Mouse (Mus musculus): ENCODE measurements at regions not wholly inside any gene's neighbourhood (a gene's known extent, or its start where the extent isn't known, plus 50 kb on each side); places are given as distances from the start of the nearest gene placed in this dataset.

DNA sequence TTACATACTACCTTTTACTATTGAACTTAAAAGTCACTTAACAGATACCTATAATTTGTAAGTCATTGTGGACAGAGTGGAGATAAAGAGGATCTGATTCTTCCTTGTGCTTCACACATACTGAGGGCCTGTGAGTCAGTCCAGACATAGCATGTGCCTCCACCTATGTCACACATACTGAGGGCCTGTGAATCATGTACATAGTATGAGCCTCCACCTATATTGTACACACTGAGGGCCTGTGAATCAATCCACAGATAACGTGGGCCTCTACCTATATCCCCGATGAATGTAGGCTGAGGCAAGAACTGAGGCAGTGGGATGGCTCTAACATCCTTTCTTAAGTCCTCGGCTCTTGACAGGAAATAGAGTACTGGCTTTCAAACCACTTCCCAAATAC lies 505.2 kb upstream of the Camk1g start:
- Histone ChIP-seq H3K9ac (no peak overlapping the region), H3K36me3 (no peaks in the 10 kb centered on the region), H3K4me1 (no peaks in the 10 kb centered on the region), H3K27ac (no peak overlapping the region), H3K9me3 (no peaks in the 10 kb centered on the region), H3K4me3 (no peak overlapping the region), H3K27me3 (no peaks in the 10 kb centered on the region), H3K4me2 (replicated peaks) (no peak overlapping the region)
- ATAC-seq (ENCODE audit: insufficient number of reproducible peaks, insufficient read depth, low FRiP score, low TSS enrichment) = no peak
- 89% methylated on average over 3 of the region's 3 CpGs for WGBS

DNA sequence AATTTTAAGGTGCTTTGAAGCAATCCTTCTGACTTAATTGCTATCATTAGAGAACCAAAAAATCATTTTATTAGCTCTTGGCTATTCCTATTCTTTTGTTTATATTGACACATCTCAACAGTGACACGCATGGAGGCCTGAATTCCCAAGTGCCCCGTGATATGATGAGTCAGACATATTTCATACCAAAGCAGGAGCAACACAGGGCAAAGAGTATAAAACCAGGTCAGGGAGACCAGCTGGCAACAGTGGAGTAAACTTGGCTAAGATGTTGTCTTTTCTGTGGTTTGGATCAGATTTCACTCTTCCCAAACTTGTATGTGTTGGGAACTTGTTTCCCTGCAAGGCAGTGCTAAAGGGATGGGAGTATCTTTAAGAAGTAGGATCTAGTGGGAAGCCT lies 500.6 kb upstream of the Camk1g start:
- H3K27me3 ChIP-seq = no peaks in the 10 kb centered on the region
- H3K9me3 ChIP-seq = no peaks in the 10 kb centered on the region
- ATAC-seq (ENCODE audit: insufficient number of reproducible peaks, insufficient read depth, low FRiP score, low TSS enrichment) = no peak
- H3K4me2 ChIP-seq (replicated peaks) = no peak overlapping the region
- no peaks in the 10 kb centered on the region for H3K4me1 ChIP-seq
- 64% methylated on average over 2 of the region's 2 CpGs for WGBS
- H3K36me3 ChIP-seq = no peaks in the 10 kb centered on the region
- H3K9ac ChIP-seq = no peak overlapping the region
- H3K4me3 ChIP-seq = no peak overlapping the region
- H3K27ac ChIP-seq = no peak overlapping the region

DNA sequence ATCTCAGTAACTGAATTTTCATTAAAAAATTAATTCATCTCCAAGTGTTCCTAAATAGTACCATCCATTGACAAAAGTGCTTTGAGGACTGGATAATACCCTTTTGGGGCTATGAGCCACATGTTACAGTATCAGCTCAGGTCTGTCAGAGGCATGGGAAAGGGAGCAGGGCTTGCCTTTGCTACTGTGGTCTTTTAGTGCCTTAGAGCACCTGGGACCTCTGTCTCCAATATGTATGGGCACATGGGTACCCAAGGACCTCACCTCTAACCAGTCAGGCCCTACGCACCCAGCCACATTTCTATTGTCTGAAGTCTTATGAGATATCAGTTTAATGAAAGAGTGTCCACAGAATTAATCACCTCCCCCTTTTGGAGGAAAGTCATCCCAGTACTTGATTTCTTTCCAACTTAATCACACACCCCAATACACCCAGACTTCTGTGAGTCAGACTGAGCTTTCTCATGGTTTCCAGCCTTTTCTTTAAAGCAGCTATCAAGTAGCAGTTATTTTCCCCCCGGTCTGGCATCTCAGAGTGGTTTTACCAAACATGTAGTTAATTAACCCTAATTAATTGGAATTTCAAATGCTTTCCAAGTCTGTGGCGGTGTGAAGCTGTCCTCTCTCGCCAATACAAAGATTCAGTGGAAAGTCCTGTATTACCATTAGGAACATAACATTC lies 498.7 kb upstream of the Camk1g start:
- Histone ChIP-seq H3K27ac (no peak overlapping the region), H3K36me3 (no peaks in the 10 kb centered on the region), H3K9ac (no peak overlapping the region), H3K27me3 (no peaks in the 10 kb centered on the region), H3K9me3 (no peaks in the 10 kb centered on the region), H3K4me3 (no peak overlapping the region), H3K4me2 (replicated peaks) (no peak overlapping the region), H3K4me1 (no peaks in the 10 kb centered on the region)
- 62% methylated on average over 4 of the region's 4 CpGs for WGBS
- no peak for ATAC-seq (ENCODE audit: insufficient number of reproducible peaks, insufficient read depth, low FRiP score, low TSS enrichment)

DNA sequence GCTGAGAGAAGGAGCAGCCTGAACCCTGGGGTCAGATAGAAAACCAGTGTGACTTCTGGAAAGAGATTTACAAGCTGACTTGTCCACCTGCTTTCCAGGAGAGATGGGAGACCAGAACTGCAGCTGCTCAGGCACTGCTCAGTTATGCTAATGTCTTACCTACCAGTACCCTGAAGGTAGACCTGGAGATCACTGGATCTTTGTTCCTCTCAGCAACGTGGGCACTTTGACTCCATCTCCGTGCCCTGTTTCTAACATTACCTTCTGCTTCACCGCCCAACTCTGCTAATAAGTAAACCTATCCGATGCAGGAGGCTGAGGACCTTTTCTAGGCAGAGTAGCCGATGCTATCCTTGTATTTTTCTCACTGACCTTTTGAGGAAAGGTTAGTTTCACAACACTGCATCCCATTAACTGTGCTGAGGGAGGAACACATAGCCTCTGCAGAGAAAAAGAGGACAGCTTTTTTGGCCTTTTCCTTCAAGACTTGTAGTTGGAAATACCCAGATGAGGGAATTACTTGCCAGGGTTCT lies 490.7 kb upstream of the Camk1g start:
- no peak for ATAC-seq (ENCODE audit: insufficient number of reproducible peaks, insufficient read depth, low FRiP score, low TSS enrichment)
- Histone ChIP-seq H3K4me1 (0 out of 2 replicates have a peak, but pooled peaks cover 6% of the 10 kb centered on the region), H3K27me3 (no peaks in the 10 kb centered on the region), H3K27ac (no peak overlapping the region), H3K4me3 (no peak overlapping the region), H3K9ac (no peak overlapping the region), H3K4me2 (replicated peaks) (no peak overlapping the region), H3K36me3 (no peaks in the 10 kb centered on the region), H3K9me3 (no peaks in the 10 kb centered on the region)
- 60% methylated on average over 5 of the region's 5 CpGs for WGBS

DNA sequence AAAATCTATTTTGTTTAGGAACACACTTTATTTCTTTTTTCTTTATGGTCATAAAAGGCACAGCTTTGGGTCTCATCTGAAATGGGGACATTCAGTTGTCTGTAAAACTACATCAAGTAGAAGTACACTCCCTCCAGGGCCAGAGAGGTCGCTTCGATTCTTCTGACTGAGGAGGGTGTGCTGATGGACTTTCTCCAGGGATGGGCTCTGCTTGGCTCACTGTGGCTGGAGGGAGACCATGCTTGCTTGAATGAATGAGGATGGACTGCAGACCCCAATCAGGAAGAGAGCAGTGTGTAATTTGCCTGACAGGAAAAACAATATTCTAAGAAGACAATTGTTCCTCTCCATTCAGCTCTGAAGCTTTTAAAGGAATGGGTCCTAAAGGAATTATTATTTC lies 490.3 kb upstream of the Camk1g start:
- H3K9ac ChIP-seq = no peak overlapping the region
- H3K27me3 ChIP-seq = no peaks in the 10 kb centered on the region
- no peak overlapping the region for H3K27ac ChIP-seq
- H3K9me3 ChIP-seq = no peaks in the 10 kb centered on the region
- no peak overlapping the region for H3K4me2 ChIP-seq (replicated peaks)
- ATAC-seq (ENCODE audit: insufficient number of reproducible peaks, insufficient read depth, low FRiP score, low TSS enrichment) = no peak
- 48% methylated on average over 2 of the region's 2 CpGs for WGBS
- H3K4me3 ChIP-seq = no peak overlapping the region
- no peaks in the 10 kb centered on the region for H3K36me3 ChIP-seq
- H3K4me1 ChIP-seq = 0 out of 2 replicates have a peak, but pooled peaks cover 6% of the 10 kb centered on the region

DNA sequence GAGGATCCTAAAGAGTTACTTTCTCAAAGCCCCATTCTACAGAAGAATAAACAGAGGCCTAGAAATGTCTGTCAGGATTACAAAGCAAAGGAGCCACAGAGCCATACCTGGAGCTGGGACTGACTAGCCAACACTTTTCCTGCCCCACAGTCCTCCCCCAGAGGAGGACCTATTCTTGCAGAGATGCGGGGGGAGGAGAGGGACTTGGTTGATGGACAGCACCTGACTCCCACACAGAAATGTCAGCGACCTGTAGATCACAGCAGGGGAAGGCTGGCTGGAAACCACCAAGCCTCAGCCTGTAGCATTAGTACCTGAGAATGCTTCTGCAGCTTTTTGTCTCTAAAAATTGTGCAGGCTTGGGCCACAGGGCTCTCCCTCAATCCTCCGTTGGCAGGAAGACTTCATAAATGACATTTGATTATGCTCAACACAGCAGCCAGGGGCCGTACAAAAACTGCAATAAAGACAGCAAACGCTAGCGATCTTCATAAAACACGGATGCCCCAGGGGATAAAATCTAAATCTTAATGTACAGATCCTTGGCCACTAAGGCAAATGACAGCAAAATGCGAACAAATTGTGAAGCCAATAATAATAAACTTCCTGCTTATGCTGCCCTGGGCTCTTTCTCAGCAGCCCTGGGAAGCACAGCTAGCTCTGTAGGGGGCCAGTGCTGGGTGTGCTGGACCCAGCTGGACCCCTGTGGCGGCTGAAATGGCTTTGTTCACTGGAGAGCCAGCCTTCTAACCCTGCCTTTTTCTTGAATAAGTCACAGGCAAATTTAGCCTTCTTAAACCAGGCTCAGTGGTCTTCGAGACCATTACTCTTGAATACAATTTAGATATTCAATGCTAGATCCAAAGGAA lies 489.4 kb upstream of the Camk1g start:
- WGBS = 38% methylated on average over 10 of the region's 10 CpGs
- H3K36me3 ChIP-seq = no peaks in the 10 kb centered on the region
- ATAC-seq (ENCODE audit: insufficient number of reproducible peaks, insufficient read depth, low FRiP score, low TSS enrichment) = no peak
- H3K9me3 ChIP-seq = no peaks in the 10 kb centered on the region
- H3K4me1 ChIP-seq = 0 out of 2 replicates have a peak, but pooled peaks cover 6% of the 10 kb centered on the region
- H3K4me3 ChIP-seq = no peak overlapping the region
- H3K27ac ChIP-seq = no peak overlapping the region
- H3K4me2 ChIP-seq (replicated peaks) = no peak overlapping the region
- H3K27me3 ChIP-seq = no peaks in the 10 kb centered on the region
- no peak overlapping the region for H3K9ac ChIP-seq

DNA sequence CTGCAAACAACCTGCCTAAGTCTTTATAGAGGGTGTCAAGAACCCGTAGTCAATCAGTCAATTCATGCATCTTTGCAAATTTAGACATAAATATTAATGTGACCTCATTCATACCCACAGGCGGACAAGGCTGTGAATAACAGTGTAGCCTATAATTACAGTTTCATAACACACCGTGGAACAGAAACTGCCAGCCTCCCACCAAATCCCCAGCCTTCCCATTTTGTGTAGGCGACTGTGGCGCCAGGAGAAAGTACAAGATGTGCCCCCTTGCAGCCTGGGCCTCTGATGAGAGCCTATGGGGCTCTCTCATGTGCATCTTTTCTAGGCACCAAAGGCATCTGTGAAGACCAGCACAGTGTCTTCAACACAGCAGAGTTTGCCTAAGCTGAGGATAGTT lies 477.8 kb upstream of the Camk1g start:
- no peaks in the 10 kb centered on the region for H3K36me3 ChIP-seq
- no peak overlapping the region for H3K9ac ChIP-seq
- no peak overlapping the region for H3K27ac ChIP-seq
- no peak overlapping the region for H3K4me3 ChIP-seq
- no peaks in the 10 kb centered on the region for H3K4me1 ChIP-seq
- no peak overlapping the region for H3K4me2 ChIP-seq (replicated peaks)
- WGBS = 84% methylated on average over 5 of the region's 5 CpGs
- ATAC-seq (ENCODE audit: insufficient number of reproducible peaks, insufficient read depth, low FRiP score, low TSS enrichment) = no peak
- no peaks in the 10 kb centered on the region for H3K27me3 ChIP-seq
- H3K9me3 ChIP-seq = no peaks in the 10 kb centered on the region

DNA sequence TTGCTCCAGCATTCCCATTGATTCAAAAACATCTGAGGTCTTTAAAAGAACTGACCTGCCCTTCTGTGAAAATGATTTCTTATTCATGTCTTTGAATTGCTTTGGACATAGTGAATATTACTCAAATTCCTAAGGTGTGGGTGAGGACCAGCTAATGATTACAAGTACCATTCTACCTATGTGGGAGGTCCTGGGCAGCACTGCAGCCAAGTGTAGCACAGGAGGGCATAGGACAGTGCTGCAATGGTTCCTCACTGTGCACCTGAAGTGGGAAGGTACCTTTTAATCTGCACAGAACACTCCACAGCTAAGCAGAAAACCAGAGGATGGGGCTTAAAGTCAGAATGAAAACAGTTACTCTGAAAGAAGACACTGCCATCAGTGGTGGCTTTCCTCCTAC lies 474.8 kb upstream of the Camk1g start:
- no peaks in the 10 kb centered on the region for H3K4me1 ChIP-seq
- no peaks in the 10 kb centered on the region for H3K36me3 ChIP-seq
- H3K4me2 ChIP-seq (replicated peaks) = no peak overlapping the region
- H3K27me3 ChIP-seq = no peaks in the 10 kb centered on the region
- no peak overlapping the region for H3K27ac ChIP-seq
- no peaks in the 10 kb centered on the region for H3K9me3 ChIP-seq
- H3K4me3 ChIP-seq = no peak overlapping the region
- ATAC-seq (ENCODE audit: insufficient number of reproducible peaks, insufficient read depth, low FRiP score, low TSS enrichment) = no peak
- H3K9ac ChIP-seq = no peak overlapping the region

DNA sequence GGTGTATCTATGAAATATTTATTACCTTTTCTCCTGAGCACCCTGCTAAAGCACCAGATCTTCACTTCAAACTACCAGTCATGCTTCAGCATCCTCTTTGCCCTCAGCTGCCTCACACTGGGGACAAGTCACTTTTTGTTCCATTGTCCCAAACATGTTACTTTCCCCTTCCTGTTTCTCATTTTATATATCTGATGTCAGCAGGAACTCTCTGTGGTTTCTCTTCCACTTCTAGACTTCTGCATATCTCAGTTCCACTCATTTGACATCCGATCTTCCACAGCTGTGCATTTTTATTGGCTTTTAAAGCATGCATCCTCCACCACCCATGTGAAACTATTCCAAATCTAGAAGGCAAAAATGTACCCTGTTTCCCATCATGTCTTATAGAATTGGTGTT lies 474.4 kb upstream of the Camk1g start:
- no peak overlapping the region for H3K4me2 ChIP-seq (replicated peaks)
- no peaks in the 10 kb centered on the region for H3K27me3 ChIP-seq
- ATAC-seq (ENCODE audit: insufficient number of reproducible peaks, insufficient read depth, low FRiP score, low TSS enrichment) = no peak
- H3K9ac ChIP-seq = no peak overlapping the region
- H3K4me3 ChIP-seq = no peak overlapping the region
- H3K36me3 ChIP-seq = no peaks in the 10 kb centered on the region
- no peak overlapping the region for H3K27ac ChIP-seq
- no peaks in the 10 kb centered on the region for H3K4me1 ChIP-seq
- H3K9me3 ChIP-seq = no peaks in the 10 kb centered on the region
- WGBS = 51% methylated on average over 1 of the region's 1 CpGs

DNA sequence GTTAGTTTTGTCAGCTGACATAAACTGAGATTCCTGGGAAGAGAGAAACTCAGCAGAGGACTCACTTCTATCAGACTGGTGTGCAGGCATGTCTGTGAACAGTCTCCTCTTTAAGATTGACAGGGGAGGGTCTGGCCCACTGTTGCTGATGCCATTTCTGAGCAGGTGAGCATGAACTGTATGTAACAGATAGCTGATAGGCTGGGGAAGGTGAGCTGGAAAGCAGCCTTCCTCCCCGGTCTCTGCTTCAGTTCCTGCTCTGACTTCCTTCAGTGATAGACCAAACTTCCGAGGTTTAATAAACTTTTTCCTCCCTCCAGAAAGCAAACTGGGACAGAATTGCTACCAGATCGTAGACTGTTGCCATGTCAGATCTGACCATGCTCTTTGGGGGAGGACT lies 430.9 kb upstream of the Camk1g start:
- H3K36me3 ChIP-seq = no peaks in the 10 kb centered on the region
- H3K4me3 ChIP-seq = no peak overlapping the region
- H3K27me3 ChIP-seq = no peaks in the 10 kb centered on the region
- no peak overlapping the region for H3K27ac ChIP-seq
- H3K9me3 ChIP-seq = no peaks in the 10 kb centered on the region
- 69% methylated on average over 3 of the region's 3 CpGs for WGBS
- H3K4me2 ChIP-seq (replicated peaks) = no peak overlapping the region
- no peak overlapping the region for H3K9ac ChIP-seq
- no peak for ATAC-seq (ENCODE audit: insufficient number of reproducible peaks, insufficient read depth, low FRiP score, low TSS enrichment)
- H3K4me1 ChIP-seq = no peaks in the 10 kb centered on the region

DNA sequence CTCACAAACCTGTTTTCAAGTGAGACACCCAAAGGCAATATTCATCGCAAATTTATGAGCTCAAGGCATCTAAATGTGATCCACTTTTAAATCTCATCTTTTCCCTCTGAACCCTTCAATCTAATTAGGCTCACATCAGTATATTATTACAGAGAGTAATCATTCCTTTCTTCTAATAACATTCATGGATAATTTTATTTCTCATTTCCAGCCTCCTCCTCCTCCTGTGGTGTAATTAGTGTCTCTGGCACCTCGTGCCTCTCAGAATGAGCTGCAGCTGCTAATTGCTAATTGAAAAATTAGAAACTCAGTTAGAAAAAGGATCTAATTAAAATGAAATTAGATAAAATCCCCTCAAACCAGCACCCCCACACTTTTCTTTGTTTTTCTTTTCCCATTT lies 420.5 kb upstream of the Camk1g start:
- ATAC-seq (ENCODE audit: insufficient number of reproducible peaks, insufficient read depth, low FRiP score, low TSS enrichment) = no peak
- Histone ChIP-seq H3K4me1 (no peaks in the 10 kb centered on the region; the same call in 1 of the 2 replicates), H3K4me3 (no peak overlapping the region), H3K27me3 (no peaks in the 10 kb centered on the region), H3K27ac (no peak overlapping the region), H3K4me2 (replicated peaks) (no peak overlapping the region), H3K9ac (no peak overlapping the region), H3K36me3 (no peaks in the 10 kb centered on the region), H3K9me3 (no peaks in the 10 kb centered on the region)
- 59% methylated on average over 2 of the region's 2 CpGs for WGBS

DNA sequence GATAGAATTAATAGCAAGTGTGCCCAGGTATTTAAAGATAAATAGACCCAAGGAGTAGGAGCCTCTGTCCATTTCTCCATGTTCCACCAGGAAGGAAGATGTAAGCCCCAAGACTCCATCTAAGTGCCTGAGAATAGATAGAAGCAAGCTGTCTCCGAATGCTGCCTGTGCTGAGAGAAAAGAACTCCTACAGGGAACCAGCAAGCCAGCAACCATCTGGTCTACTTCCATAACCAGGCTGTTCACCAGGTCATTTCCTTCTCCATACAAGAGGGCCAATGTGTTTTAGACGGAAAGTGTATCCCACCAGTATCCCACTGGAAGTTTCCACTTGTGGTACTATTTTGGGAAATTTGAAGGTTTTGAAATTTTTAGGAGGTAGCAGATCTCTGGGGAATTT lies 418.4 kb upstream of the Camk1g start:
- Histone ChIP-seq H3K9ac (no peak overlapping the region), H3K4me3 (no peak overlapping the region), H3K4me2 (replicated peaks) (no peak overlapping the region), H3K27me3 (no peaks in the 10 kb centered on the region), H3K9me3 (no peaks in the 10 kb centered on the region), H3K4me1 (no peaks in the 10 kb centered on the region; the same call in 1 of the 2 replicates), H3K36me3 (no peaks in the 10 kb centered on the region), H3K27ac (no peak overlapping the region)
- 91% methylated on average over 2 of the region's 2 CpGs for WGBS
- ATAC-seq (ENCODE audit: insufficient number of reproducible peaks, insufficient read depth, low FRiP score, low TSS enrichment) = no peak

Measured in embryonic facial prominence, embryonic 12.5 days (tissue).